20 mouse cellular contexts compared by ENCODE assay signal in genomic region chr6:140599337-140599736, GRCm38 (mm10). TPM values are rescaled to one million over a fixed set of nuclear protein-coding genes. Genes with fewer than 3 reads are reported as not detected.
DNase-seq lines count a peak whose midpoint lies in the region; ATAC-seq and TF ChIP-seq lines count a peak whose summit lies in the region.
"Had no signal": no experiment of that assay in that cellular context is flagged by ENCODE, and none has a peak within 500 bp of the region (broad histone marks: within the 10 kb centered on the region; RNA-seq: fewer than 3 reads in every experiment).

No protein-coding gene starts in this region.

- H3K27ac ChIP-seq in midbrain, embryonic 10.5 days (replicated peaks), result peak overlapping the region; percentile 79
- no peak overlapping the region for H3K27ac ChIP-seq in midbrain, embryonic 16.5 days (ENCODE audit: low read length)
- no peak overlapping the region for H3K27ac ChIP-seq in intestine, embryonic 16.5 days (ENCODE audit: low read length)
- H3K27ac ChIP-seq: embryonic facial prominence, embryonic 15.5 days; hindbrain, embryonic 15.5 days had no signal

- H3K4me2 ChIP-seq in midbrain, embryonic 16.5 days (ENCODE audit: low read length), result no peak overlapping the region
- no peak overlapping the region for H3K4me2 ChIP-seq in intestine, embryonic 16.5 days (ENCODE audit: low read depth, low read length)
- H3K4me2 ChIP-seq: embryonic facial prominence, embryonic 15.5 days; heart, embryonic 12.5 days; hindbrain, embryonic 15.5 days had no signal

- H3K27me3 ChIP-seq in midbrain, embryonic 10.5 days (ENCODE audit: low read depth, poor library complexity, severe bottlenecking), result no peaks in the 10 kb centered on the region; the same call in 1 of the 2 replicates
- H3K27me3 ChIP-seq in midbrain, embryonic 16.5 days (ENCODE audit: control insufficient read depth, insufficient read depth, low read depth, low read length), result no peaks in the 10 kb centered on the region
- H3K27me3 ChIP-seq in E14TG2a.4 (ENCODE audit: insufficient read depth, low read length), result no peaks in the 10 kb centered on the region; the same call in 1 of the 2 replicates
- H3K27me3 ChIP-seq in intestine, embryonic 16.5 days (replicated peaks; ENCODE audit: control insufficient read depth, insufficient read depth, low read length), result no peaks in the 10 kb centered on the region
- H3K27me3 ChIP-seq: embryonic facial prominence, embryonic 15.5 days; heart, embryonic 12.5 days; hindbrain, embryonic 15.5 days; Patski had no signal

- H3K4me3 ChIP-seq in midbrain, embryonic 10.5 days, result no peak overlapping the region
- H3K4me3 ChIP-seq in midbrain, embryonic 16.5 days (ENCODE audit: low read depth, low read length), result no peak overlapping the region
- 0 out of 2 replicates have a peak overlapping the region, but pooled peaks have one; percentile 7 for H3K4me3 ChIP-seq in E14TG2a.4 (replicated peaks; ENCODE audit: low read length)
- H3K4me3 ChIP-seq in intestine, embryonic 16.5 days (ENCODE audit: low read length), result no peak overlapping the region
- H3K4me3 ChIP-seq: embryonic facial prominence, embryonic 15.5 days; erythroblast, embryonic 14.5 days; heart, embryonic 12.5 days; hindbrain, embryonic 15.5 days had no signal

- no peak for DNase-seq in midbrain, embryonic 10.5 days (ENCODE audit: low spot score)
- DNase-seq in ES-CJ7 (ENCODE audit: low read depth, low spot score), result peak; percentile 71
- DNase-seq in heart, postnatal 36 days, result no peak
- no peak for DNase-seq in right cerebral cortex, postnatal 4 days
- DNase-seq: adrenal gland, adult 8-10 months; adrenal gland, postnatal 36 days; cerebellum, adult 2 months; cerebellum, postnatal 10 days; embryo, embryonic 11 days; gastrocnemius, postnatal 14 days had no signal

- no peak for TF ChIP-seq CTCF in E14TG2a.4 (conservative IDR thresholded peaks at IDR 0.05; ENCODE audit: low read length)

- 88% methylated on average over 5 of the region's 5 CpGs for WGBS in midbrain, embryonic 10.5 days
- 78% methylated on average over 5 of the region's 5 CpGs for WGBS in midbrain, embryonic 16.5 days
- WGBS in intestine, embryonic 16.5 days, result 82% methylated on average over 5 of the region's 5 CpGs

- ATAC-seq in midbrain, embryonic 16.5 days, result no peak
- 0 out of 2 replicates have a peak, but pooled peaks have one; percentile 22 for ATAC-seq in intestine, embryonic 16.5 days
- ATAC-seq in megakaryocyte, adult 5-6 weeks (ENCODE audit: poor library complexity, severe bottlenecking), result no peak
- ATAC-seq: forebrain, embryonic 16.5 days; Patski had no signal

- peaks cover 71% of the 10 kb centered on the region for H3K4me1 ChIP-seq in midbrain, embryonic 10.5 days
- H3K4me1 ChIP-seq in midbrain, embryonic 16.5 days (ENCODE audit: control insufficient read depth, insufficient read depth, low read length), result peaks cover 12% of the 10 kb centered on the region
- H3K4me1 ChIP-seq in E14TG2a.4 (replicated peaks; ENCODE audit: low read depth, low read length), result peaks cover 73% of the 10 kb centered on the region
- peaks cover 7% of the 10 kb centered on the region for H3K4me1 ChIP-seq in intestine, embryonic 16.5 days (ENCODE audit: control insufficient read depth, insufficient read depth, low read length)
- H3K4me1 ChIP-seq: heart, embryonic 12.5 days had no signal

- peaks cover 58% of the 10 kb centered on the region for H3K36me3 ChIP-seq in midbrain, embryonic 10.5 days
- H3K36me3 ChIP-seq in midbrain, embryonic 16.5 days (ENCODE audit: control insufficient read depth, insufficient read depth, low read length), result peaks cover 8% of the 10 kb centered on the region
- peaks cover 18% of the 10 kb centered on the region for H3K36me3 ChIP-seq in E14TG2a.4 (ENCODE audit: insufficient read depth, low read length)
- 0 out of 2 replicates have a peak, but pooled peaks cover 2% of the 10 kb centered on the region for H3K36me3 ChIP-seq in intestine, embryonic 16.5 days (ENCODE audit: control insufficient read depth, insufficient read depth, low read length)

- intact Hi-C loops in heart, postnatal 36 days (cut with DNase I), result no loop called here

- H3K9me3 ChIP-seq in midbrain, embryonic 10.5 days (replicated peaks), result no peaks in the 10 kb centered on the region
- H3K9me3 ChIP-seq in midbrain, embryonic 16.5 days (replicated peaks; ENCODE audit: control insufficient read depth, low read length, poor library complexity, severe bottlenecking), result no peaks in the 10 kb centered on the region
- no peaks in the 10 kb centered on the region for H3K9me3 ChIP-seq in E14TG2a.4 (ENCODE audit: low read length)
- no peaks in the 10 kb centered on the region for H3K9me3 ChIP-seq in intestine, embryonic 16.5 days (ENCODE audit: control insufficient read depth, low read length)
- H3K9me3 ChIP-seq: embryonic facial prominence, embryonic 15.5 days; heart, embryonic 12.5 days; hindbrain, embryonic 15.5 days had no signal

- H3K9ac ChIP-seq in midbrain, embryonic 16.5 days (ENCODE audit: low read depth, low read length), result no peak overlapping the region
- no peak overlapping the region for H3K9ac ChIP-seq in intestine, embryonic 16.5 days (ENCODE audit: low read depth, low read length)
- H3K9ac ChIP-seq: embryonic facial prominence, embryonic 15.5 days; heart, embryonic 12.5 days; hindbrain, embryonic 15.5 days had no signal

RNA-seq across cellular contexts. Expression of gene Aebp2, which starts 23.1 kb away (rescaled TPM):
- 12.3 and 14.9 TPM in 2 replicates for polyA plus RNA-seq in midbrain, embryonic 10.5 days (2016; fragmentation: Nextera tagmentation; extraction: Ambion mirVana)
- 7.5 and 7.6 TPM in 2 replicates for polyA plus RNA-seq in midbrain, embryonic 16.5 days (2015; fragmentation: Nextera tagmentation; extraction: Ambion mirVana)
- polyA plus RNA-seq in intestine, embryonic 16.5 days (2015; fragmentation: Nextera tagmentation; extraction: Ambion mirVana), result 6.4 and 7.3 TPM in 2 replicates
- 10 to 100 TPM; 37.5 to 39.2 TPM for total RNA-seq in heart, postnatal 36 days (2021)
- 31.5 and 34.2 TPM in 2 replicates for total RNA-seq in megakaryocyte, adult 5-6 weeks (2015)
- 40.5 and 49.7 TPM in 2 replicates for total RNA-seq in megakaryocyte, adult 5-6 weeks (2017)
